Mouse (Mus musculus): ENCODE data around the gene Dlg2.

The Dlg2 gene

GRCm38 (mm10) chr7:91724397-91724796 lies 1247.9 kb downstream of the Dlg2 start:
- DNase-seq (ENCODE audit: low read depth, low spot score) = no peak

GRCm38 (mm10) chr7:91740748-91741147 lies 1264.3 kb downstream of the Dlg2 start:
- no peak for DNase-seq (ENCODE audit: low read depth, low spot score)

- no peak for DNase-seq (ENCODE audit: low read depth, low spot score)
Measured at GRCm38 (mm10) chr7:91753151-91753861, 1276.8 kb downstream of the Dlg2 start.

- no peak for DNase-seq (ENCODE audit: low read depth, low spot score)
Measured at GRCm38 (mm10) chr7:91767648-91768047, 1291.2 kb downstream of the Dlg2 start.

- no peak for DNase-seq (ENCODE audit: low read depth, low spot score)
Measured at GRCm38 (mm10) chr7:91778673-91779072, 1302.2 kb downstream of the Dlg2 start.

GRCm38 (mm10) chr7:91784617-91785016 lies 1308.1 kb downstream of the Dlg2 start:
- no peak for DNase-seq (ENCODE audit: low read depth, low spot score)

GRCm38 (mm10) chr7:91785445-91785844 lies 1309.0 kb downstream of the Dlg2 start:
- DNase-seq (ENCODE audit: low read depth, low spot score) = no peak

- no peak for DNase-seq (ENCODE audit: low read depth, low spot score)
Measured at GRCm38 (mm10) chr7:91785871-91786270, 1309.4 kb downstream of the Dlg2 start.

GRCm38 (mm10) chr7:91790949-91791564 lies 1314.6 kb downstream of the Dlg2 start:
- no peak for DNase-seq (ENCODE audit: low read depth, low spot score)

- DNase-seq (ENCODE audit: low read depth, low spot score) = no peak
Measured at GRCm38 (mm10) chr7:91806632-91807031, 1330.2 kb downstream of the Dlg2 start.

- DNase-seq (ENCODE audit: low read depth, low spot score) = no peak
Measured at GRCm38 (mm10) chr7:91810774-91811173, 1334.3 kb downstream of the Dlg2 start.

GRCm38 (mm10) chr7:91818004-91818403 lies 1341.5 kb downstream of the Dlg2 start:
- no peak for DNase-seq (ENCODE audit: low read depth, low spot score)

GRCm38 (mm10) chr7:91832207-91832606 lies 1355.7 kb downstream of the Dlg2 start:
- DNase-seq (ENCODE audit: low read depth, low spot score) = no peak

- DNase-seq (ENCODE audit: low read depth, low spot score) = no peak
Measured at GRCm38 (mm10) chr7:91845723-91846122, 1369.3 kb downstream of the Dlg2 start.

- no peak for DNase-seq (ENCODE audit: low read depth, low spot score)
Measured at GRCm38 (mm10) chr7:91849364-91849763, 1372.9 kb downstream of the Dlg2 start.

GRCm38 (mm10) chr7:91853653-91854052 lies 1377.2 kb downstream of the Dlg2 start:
- DNase-seq (ENCODE audit: low read depth, low spot score) = no peak

GRCm38 (mm10) chr7:91856931-91857330 lies 1380.5 kb downstream of the Dlg2 start:
- DNase-seq (ENCODE audit: low read depth, low spot score) = no peak

- no peak for DNase-seq (ENCODE audit: low read depth, low spot score)
Measured at GRCm38 (mm10) chr7:91862806-91863531, 1386.5 kb downstream of the Dlg2 start.

GRCm38 (mm10) chr7:91868919-91869318 lies 1392.4 kb downstream of the Dlg2 start:
- DNase-seq (ENCODE audit: low read depth, low spot score) = no peak

GRCm38 (mm10) chr7:91876831-91877230 lies 1400.4 kb downstream of the Dlg2 start:
- no peak for DNase-seq (ENCODE audit: low read depth, low spot score)

GRCm38 (mm10) chr7:91877804-91878203 lies 1401.3 kb downstream of the Dlg2 start:
- no peak for DNase-seq (ENCODE audit: low read depth, low spot score)

- no peak for DNase-seq (ENCODE audit: low read depth, low spot score)
Measured at GRCm38 (mm10) chr7:91886336-91886735, 1409.9 kb downstream of the Dlg2 start.

- DNase-seq (ENCODE audit: low read depth, low spot score) = no peak
Measured at GRCm38 (mm10) chr7:91893991-91894390, 1417.5 kb downstream of the Dlg2 start.
